Mouse (Mus musculus): ENCODE data around the gene Inava. TPM values are rescaled to one million over a fixed set of nuclear protein-coding genes. Genes with fewer than 3 reads are reported as not detected.

Gene Inava
- polyA plus RNA-seq (2021; fragmentation: Nextera tagmentation) = 0.63 and 1.3 TPM in 2 replicates
- long read RNA-seq, experiment 1, partial matches to known transcripts = 0 of 1 reads
- long read RNA-seq, experiment 1, other reads (novel, unspliced or antisense) = 1 of 1 reads
- long read RNA-seq, experiment 2, partial matches to known transcripts = 3 of 6 reads
- long read RNA-seq, experiment 2, other reads (novel, unspliced or antisense) = 0 of 6 reads

DNA sequence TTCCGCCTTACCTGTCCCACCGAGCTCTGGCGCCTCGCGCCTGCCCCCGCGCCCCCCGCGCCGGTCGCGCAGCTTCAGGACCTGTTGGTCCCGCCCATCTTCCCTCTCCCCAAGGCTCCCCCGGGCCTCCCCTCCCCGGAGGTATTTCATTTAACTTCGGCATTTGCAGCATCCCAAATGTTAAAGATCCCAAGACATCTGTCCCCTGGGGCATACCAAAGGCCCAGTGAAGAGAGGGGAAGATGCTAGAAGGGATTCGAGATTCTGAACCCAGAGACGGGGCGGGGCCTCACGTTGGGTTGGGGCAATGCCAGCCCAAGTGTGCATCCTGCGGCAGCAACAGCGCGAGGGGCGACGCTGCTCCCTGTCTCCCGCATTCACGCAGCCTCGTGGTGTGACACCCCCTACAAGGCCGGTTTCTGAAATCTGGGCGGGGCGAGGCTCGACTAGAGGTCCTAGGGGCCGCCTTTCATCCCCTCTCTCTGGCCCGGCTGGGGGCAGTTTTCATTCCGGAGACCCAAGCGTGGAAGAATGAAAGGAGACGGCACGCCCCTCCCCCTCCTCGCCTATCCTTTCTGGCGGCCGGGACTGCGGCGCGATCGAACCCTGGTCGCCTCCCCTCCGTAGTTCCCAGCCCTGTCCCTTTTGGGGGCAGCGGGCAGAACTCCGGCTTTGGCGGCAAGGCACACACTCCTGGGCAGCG, at the start of gene Inava:
Inava (minus strand) TSS at position 373 of the 703 bp plus-strand sequence.

DNA sequence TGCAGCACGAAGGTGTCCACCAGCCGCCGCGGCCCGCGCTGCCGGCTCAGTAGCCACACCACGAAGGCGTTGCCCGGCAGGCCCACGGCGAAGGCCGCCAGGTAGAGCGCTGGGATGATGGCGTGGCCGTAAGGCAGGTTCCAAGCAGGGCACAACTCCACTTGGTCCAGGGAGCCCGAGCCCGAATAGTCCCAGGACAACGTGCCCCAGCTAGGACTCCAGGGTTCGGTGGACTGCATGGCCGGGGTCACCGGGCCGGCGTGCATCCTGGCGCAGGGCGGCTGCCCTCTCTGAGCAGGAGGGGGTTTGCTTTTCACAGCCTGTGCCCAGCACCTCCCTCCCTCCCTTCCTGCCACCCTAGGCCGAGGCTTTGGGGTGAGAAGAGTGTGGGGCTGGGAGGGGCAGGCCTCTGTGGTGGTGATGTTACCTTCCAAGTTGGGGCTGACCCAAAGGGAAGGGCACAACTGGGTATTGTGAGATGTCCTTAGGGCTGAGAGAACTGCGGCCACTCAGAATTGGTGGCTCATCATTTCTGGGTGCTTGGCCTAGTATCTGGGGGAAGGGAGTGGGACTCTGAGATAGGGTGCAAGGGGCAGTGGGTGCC, 26.7 kb upstream of the Inava start, which contains the start of gene Gpr25:
Gpr25 (minus strand) TSS at position 239 of the 604 bp plus-strand sequence.

DNA sequence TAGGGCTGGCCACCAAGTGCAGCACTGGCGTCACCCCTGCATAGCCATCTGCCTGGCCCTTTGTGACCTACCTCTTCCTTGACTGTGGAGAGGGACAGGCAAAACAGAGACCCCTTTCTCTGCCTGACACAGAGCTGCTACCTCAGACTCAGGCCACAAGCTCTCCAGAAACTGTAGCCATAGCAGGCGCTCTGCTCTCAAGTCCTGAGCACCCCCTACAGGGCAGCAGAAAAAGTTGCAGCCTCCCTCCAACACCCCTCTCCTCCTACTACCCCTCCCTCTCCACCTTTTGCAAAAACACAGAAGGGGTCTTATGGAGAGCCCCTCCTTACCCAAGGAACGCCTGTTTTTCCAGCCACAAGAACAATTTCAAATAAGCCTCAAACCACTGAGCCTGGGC, 21.3 kb downstream of the Inava start, which contains the start of gene Mroh3:
Mroh3 (minus strand) TSS at position 26 of the 400 bp plus-strand sequence.

Other genes starting within 250 kb of the Inava start
- 0.36 and 0.87 TPM in 2 replicates for gene Igfn1, start 227.9 kb downstream of the Inava start, polyA plus RNA-seq (2021; fragmentation: Nextera tagmentation)
- 103 and 105 TPM in 2 replicates for gene Tmem9, start 226.1 kb downstream of the Inava start, polyA plus RNA-seq (2021; fragmentation: Nextera tagmentation)
- gene Ascl5, start 183.5 kb downstream of the Inava start, polyA plus RNA-seq (2021; fragmentation: Nextera tagmentation) = 0.75 TPM in 1 of 2 replicates, not detected in the other
- gene Cacna1s, start 181.5 kb downstream of the Inava start, polyA plus RNA-seq (2021; fragmentation: Nextera tagmentation) = 0.46 and 0.94 TPM in 2 replicates
- gene Kif21b, start 102.9 kb downstream of the Inava start, polyA plus RNA-seq (2021; fragmentation: Nextera tagmentation) = 4.0 and 4.4 TPM in 2 replicates
- 0.14 TPM in 1 of 2 replicates, not detected in the other for gene Mroh3, start 21.4 kb downstream of the Inava start, polyA plus RNA-seq (2021; fragmentation: Nextera tagmentation)
- gene Gpr25, start 26.6 kb upstream of the Inava start, polyA plus RNA-seq (2021; fragmentation: Nextera tagmentation) = 5.8 and 9.3 TPM in 2 replicates
- 11.3 and 11.6 TPM in 2 replicates for gene Camsap2, start 111.8 kb upstream of the Inava start, polyA plus RNA-seq (2021; fragmentation: Nextera tagmentation)
- gene Ddx59, start 181.0 kb upstream of the Inava start, polyA plus RNA-seq (2021; fragmentation: Nextera tagmentation) = 7.6 and 8.0 TPM in 2 replicates
- gene Kif14, start 232.1 kb upstream of the Inava start, polyA plus RNA-seq (2021; fragmentation: Nextera tagmentation) = not detected in 2 replicates

All from layer of hippocampus, adult 6 months (tissue).